Mouse (Mus musculus) c-Kit-positive CD71-negative TER-119-negative erythroid progenitor cells, embryonic 14.5 days (primary cell): ENCODE data around the gene Ces1b.

Source experiments
- DNase-seq: peaks from one replicate; pipeline ENCODE4 v3.0.0-alpha.2; 2013; ENCODE audit warnings: low read depth

The Ces1b gene

DNA sequence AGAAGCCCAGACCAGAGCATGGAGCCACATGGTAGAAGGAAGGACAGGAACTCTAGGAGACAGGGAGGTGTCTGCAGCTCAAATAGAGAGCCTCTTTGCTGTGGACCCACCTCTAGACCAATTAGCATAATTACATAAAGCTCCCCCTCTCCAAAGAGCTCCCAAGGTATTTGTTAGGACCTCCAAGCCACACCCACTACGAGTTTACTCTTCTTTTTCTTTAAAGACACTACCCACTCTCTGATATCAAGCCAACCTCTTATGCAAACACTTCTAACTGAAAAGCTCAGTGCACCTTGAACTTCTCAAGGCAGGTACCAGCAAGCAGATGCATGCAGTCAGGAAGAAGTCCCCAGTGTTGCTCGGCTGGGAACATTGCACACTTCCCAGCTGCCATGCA, at the start of gene Ces1b:
Gene Ces1b, minus strand, starts transcription at position 131 of the 400 bp plus-strand sequence.
- no peak for DNase-seq

- DNase-seq: no peak
Observed at GRCm38 (mm10) chr8:93126476-93126875, 46.7 kb upstream of the Ces1b start.

DNA sequence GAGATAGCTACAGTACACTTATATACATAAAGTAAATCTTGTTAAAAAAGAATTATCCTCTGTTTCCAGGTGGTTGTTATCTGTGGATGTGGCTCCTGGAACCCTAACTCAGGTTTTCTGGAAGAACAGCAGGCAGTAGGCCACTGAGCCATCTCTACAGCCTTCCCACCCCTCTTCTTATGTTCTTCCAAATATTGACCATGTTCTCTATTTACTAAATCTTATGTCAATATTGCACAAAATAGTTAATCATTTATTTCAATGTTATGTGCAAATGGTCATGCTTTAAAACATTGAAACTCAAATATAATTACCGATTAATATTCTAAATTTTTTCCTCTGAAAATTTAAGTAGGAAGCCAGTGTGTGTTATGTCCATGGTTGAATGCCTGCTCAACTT, 42.2 kb upstream of the Ces1b start:
- no peak for DNase-seq

DNA sequence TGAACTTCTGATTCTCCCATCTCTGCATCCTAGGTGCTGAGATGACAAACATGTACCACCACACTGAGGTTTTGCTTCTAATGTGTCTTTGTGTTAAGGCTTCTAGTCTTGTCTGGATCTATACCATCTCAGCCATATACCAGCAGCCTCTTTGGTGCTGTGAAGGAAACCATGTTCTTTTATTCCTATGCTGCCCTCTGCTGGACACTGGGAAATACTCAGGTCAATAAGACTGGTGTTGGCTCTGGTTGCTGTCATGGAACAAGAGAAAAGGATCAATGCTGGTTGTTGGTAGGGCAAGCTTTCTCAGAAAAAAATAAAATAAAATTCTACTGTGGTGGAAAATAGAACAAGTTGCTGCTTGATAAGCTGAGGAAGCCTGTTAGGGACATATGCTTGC, 15.6 kb upstream of the Ces1b start:
- DNase-seq: no peak

GRCm38 (mm10) chr8:93091324-93091723, 11.5 kb upstream of the Ces1b start:
- DNase-seq: no peak

- no peak for DNase-seq
Observed at GRCm38 (mm10) chr8:93088686-93089122, 8.9 kb upstream of the Ces1b start.

- DNase-seq: no peak
Observed at GRCm38 (mm10) chr8:93088193-93088592, 8.4 kb upstream of the Ces1b start.

DNA sequence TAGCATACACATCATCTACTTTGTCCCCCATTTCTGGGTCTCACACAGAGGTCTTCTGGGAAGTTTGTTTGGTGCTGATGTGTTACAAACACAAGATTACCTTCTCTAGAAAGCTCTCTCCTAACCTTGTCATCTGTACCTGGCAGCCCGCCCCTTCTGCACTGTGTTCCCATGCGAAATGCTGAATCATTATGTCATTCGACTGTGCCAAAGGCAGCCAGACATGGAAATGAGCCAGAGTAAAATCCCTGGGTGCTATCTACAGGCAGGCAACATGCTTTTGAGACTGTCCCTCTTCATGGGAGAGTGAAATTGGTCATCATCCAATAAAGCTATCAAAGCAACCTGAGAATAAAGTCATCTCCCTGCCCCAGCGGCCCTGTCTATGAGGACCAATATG, 4.6 kb downstream of the Ces1b start:
- no peak for DNase-seq

DNA sequence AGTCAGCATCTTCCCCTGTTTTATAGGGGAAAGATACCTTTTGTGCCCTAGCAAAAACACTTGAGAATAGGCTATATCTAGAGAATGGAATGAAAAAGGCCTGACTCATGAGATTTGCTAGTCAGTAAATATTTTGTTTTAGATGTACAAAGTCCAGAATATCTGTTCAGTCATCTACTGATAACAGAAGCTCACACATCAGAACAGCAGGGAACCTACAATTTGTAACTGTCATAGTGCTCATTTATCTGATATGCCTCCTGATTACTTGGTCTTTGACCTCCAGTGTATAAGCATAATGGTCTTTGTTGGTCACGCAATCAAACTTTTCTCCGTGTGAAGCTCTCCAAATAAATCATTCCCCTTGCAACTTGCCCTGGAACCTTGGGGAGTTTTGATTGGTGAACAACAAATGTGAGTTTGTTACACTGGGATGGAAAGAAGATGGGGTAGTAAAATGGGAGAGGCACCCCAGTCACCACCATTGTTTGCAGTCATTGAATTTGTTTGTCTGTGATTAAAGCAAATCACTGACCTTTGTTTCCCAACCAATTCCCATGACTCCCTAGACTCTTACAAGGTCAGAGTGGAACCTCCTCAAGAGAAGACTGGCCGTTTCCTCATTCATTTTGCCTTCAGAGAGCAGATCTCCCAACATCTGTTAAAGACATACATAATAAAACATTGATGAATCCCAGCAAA, 16.2 kb downstream of the Ces1b start:
- no peak for DNase-seq

GRCm38 (mm10) chr8:93059185-93059584, 20.6 kb downstream of the Ces1b start:
- DNase-seq: peak; percentile 8

GRCm38 (mm10) chr8:93055238-93055637, 24.6 kb downstream of the Ces1b start:
- no peak for DNase-seq

DNA sequence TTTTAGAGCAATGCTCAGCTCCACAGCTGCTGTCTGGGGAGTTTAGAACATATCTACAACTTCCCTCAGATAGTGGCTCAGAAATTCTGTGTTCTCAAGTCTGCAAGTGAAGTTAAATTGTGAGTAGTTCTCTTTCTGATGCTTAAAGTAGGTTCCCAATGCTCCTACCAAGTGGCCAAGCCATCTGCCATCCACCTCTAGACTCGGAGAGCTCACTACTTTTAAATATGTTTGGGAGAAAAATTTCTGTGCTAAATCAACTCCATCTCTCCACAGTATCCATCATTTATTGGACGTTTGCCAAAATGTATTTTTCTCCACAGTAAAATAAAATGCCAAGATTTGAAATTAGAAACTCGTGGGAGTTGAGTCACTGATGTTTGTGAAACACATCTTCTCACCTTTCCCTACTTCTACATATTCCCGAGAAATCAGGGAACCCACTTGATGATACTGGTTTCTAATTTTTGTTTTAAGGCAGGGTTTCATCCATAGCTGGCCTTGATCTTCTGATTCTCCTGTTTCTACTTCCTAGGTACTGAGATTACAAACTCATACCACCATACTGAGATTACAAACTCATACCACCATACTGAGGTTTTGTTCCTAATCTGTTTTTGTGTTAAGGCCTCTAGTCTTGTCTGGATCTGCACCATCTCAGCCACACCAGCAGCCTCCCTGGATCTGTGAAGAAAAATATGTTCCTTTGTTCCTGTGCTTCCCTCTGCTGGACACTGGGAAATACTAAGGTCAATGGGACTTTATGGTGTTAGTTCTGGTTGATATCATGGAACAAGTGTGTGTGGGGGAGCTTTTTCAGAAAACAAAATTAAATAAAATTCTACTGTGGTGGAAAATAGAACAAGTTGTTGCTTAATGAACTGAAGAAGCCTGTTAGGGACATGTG, 31.1 kb downstream of the Ces1b start:
- no peak for DNase-seq

DNA sequence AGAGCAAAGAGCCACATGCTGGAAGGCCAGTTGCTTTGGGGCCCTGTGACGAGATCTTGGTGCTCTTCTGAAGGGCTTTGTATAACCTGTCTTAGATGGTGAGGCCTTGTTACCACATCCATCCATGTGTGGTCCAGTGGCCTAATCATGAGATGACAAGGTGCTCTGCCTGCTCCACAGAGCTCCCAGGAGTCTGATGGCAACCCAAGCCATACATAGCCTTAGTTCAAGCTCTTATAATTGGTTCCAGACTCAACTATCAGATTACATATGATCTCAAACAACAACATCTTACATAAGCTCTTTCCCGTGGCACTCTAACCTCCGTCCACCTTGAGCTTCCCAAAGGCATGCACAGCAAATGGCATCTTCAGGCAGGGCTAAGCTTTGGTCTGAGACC, 31.7 kb downstream of the Ces1b start, which contains the start of gene Ces1a:
Gene Ces1a, minus strand, starts transcription at position 101 of the 400 bp plus-strand sequence.
- DNase-seq: no peak

GRCm38 (mm10) chr8:93043083-93043482, 36.7 kb downstream of the Ces1b start:
- DNase-seq: no peak

- DNase-seq: no peak
Observed at GRCm38 (mm10) chr8:93040776-93041567, 38.8 kb downstream of the Ces1b start.

DNA sequence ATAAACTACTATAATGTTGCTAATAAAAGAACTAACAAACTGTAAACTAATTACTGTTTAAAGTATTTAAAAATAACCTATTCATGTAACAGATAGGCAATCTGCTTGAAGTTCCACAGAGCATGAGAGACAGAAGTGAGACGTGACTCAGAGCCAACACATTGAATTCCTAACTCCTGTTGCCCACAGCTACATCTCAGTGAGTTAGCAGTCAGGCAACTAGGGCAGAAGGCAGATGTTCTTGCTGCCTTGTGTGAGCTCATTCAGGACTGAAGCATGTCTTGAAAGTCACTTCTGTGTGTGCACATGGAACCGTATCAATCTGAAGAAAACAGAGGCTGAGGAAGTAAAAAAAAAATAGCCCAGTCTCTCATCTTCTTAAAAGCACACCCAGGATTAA, 39.6 kb downstream of the Ces1b start:
- DNase-seq: no peak

GRCm38 (mm10) chr8:93038831-93039230, 41.0 kb downstream of the Ces1b start:
- no peak for DNase-seq

DNA sequence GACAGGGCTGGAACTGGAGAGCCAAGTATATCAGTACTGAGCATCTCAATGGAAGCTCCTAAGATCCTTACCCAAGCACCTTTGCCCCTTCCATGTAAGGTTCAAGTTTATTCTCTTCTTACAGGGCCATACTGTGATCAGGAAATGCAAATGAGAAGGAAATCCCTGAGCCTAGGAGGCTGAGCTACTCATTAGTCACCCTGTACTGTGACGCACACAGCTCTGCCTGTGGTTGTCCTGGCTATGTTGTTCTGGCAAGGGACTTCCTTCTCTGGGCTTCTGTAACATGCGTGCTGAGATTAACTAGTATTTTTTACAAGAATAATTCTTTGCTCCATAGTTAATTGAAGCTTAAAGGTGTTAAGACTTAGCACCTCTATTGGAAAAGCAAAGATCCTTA, 49.2 kb downstream of the Ces1b start:
- DNase-seq: no peak

DNA sequence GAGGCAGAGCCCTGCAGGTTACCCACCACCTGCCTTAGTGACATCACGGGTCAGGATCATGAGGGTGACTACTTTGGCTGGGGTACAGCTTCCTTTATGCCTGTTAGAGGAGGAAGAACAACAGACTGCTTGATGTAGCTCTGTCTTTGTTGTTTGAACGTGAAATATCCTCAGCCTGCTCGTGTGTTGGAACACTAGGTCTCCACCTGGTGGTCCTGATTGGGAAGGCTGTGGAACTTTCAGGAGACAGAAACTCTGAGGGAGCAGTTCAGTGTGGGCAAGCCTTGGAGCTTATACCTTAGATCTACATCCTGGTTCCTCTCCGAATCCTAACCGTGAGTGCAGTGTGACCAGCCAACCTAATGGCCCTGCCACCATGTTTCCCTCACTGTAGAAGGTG, 58.1 kb downstream of the Ces1b start:
- DNase-seq: no peak

DNA sequence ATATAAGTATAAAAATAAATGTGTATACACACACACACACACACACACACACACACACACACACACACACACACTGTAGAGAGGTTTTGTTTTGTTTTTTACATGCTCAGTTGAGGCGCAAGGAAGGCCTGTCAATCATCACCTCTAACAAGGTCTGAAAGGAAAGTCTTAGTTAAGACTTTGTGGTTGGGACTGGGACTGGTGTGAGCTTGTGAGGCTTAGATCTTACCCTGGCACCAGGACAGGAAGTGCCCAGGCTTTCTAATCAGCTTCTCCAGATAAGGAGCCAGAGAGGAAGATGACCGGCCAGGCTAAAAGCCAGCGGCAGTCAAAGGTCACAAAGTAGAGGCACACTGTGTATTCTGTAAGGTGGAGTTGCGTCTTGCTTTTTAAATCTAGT, 65.5 kb downstream of the Ces1b start:
- no peak for DNase-seq

- DNase-seq: no peak
Observed at GRCm38 (mm10) chr8:93012226-93012625, 67.6 kb downstream of the Ces1b start.

DNA sequence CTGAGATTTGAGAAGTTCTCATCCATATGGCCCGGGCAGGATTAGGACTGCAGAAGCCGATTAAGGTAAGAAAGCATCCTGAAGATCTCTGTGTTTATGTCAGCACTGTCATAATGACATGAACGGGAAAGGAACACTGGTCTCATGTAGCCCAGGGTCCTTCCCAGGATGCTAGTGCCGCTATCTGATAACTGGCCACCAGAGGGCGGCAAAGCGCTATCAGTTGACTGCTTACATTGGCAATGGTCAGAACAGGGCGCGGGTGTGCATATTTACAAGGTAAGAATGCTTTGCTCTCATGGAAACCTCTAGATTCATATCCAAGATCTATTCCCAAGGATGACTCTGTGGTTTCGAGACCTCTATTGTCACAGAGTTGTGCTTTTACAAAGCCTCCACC, 68.4 kb downstream of the Ces1b start:
- peak; percentile 38 for DNase-seq
